Mouse (Mus musculus): Measurements from ENCODE around the gene Ifnar1.

- no peak for TF ChIP-seq POLR2A (IDR thresholded peaks at IDR 0.05; ENCODE audit: borderline replicate concordance, control insufficient read depth, low read depth, low read length)
- TF ChIP-seq CTCF (IDR thresholded peaks at IDR 0.05; ENCODE audit: control insufficient read depth, insufficient read depth, low read length): no peak
These were observed 34.6 kb upstream of the Ifnar1 start for GRCm38 (mm10) chr16:91450137-91451064.

All from bone marrow, adult 2 months (tissue).